Mouse (Mus musculus): Measurements from ENCODE around the gene Hoxb7.

Gene Hoxb7

GRCm38 (mm10) chr11:96285771-96286738 lies at the start of gene Hoxb7:
Gene Hoxb7 (plus strand): TSS chr11:96286623.
- peak; percentile 26 for DNase-seq (ENCODE audit: low read depth, low spot score)

DNA sequence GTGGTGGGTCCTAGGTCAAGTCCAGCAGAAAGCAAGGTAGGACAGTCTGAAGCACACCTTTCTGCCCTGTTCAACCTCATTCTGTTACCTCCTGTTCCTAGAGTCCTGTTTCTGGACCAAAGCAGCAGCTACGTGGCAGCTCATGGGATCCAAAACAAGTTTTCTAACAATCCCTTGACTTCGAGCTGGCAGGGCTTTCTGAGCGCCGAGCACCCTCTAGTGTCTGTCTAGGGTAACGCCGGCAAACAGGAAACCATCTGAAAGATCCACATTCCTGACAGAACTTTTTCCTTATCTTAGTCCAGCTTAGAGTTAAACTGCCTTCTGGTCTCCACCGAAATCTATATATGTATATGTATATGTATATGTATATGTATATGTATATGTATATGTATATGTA lies 46.2 kb upstream of the Hoxb7 start:
- peak; percentile 39 for DNase-seq (ENCODE audit: low read depth, low spot score)

DNA sequence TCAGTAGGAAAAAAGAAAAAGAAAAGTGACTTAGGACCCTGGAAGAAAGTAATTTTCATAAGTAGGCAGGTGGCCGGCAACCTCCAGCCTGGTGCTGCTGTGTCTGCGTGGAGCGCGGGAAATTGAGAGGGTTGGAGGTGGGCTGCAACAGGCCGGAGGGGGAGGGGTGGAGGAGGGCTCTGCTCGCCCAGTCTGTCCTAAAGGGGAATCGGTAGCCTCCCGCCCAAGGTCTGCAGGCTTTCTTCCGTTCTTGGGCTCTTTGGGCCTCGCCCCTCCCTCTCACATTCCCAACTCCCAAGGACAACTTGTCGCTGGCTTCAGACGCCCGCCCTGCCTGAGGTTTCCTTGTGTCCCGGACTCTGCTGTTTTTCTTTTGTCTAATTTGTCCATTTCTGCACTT lies 35.5 kb upstream of the Hoxb7 start:
- DNase-seq (ENCODE audit: low read depth, low spot score), result no peak

GRCm38 (mm10) chr11:96251480-96252031 lies 34.9 kb upstream of the Hoxb7 start:
- no peak for DNase-seq (ENCODE audit: low read depth, low spot score)

- DNase-seq (ENCODE audit: low read depth, low spot score), result no peak
These were observed 33.8 kb upstream of the Hoxb7 start for GRCm38 (mm10) chr11:96252541-96253120.

DNA sequence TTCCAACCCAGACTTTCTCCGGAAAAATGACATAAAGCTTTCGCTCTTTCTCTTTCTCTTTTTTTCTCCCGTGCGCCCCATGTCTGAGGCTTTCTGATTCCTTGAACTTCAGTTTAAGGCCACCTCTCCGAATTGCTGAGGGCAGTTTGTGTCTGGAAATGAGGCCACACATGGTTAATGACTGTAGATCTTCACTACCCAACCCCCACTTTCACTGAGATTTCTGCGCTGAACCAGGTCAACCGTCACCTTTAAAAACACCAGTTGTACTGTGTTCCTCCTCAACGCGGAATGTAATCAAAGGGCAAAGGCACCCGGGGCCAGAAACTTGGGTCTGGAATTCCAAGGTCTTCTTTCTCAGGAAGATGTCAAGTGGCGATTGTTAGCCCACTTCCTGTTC lies 32.2 kb upstream of the Hoxb7 start:
- DNase-seq (ENCODE audit: low read depth, low spot score), result no peak

DNA sequence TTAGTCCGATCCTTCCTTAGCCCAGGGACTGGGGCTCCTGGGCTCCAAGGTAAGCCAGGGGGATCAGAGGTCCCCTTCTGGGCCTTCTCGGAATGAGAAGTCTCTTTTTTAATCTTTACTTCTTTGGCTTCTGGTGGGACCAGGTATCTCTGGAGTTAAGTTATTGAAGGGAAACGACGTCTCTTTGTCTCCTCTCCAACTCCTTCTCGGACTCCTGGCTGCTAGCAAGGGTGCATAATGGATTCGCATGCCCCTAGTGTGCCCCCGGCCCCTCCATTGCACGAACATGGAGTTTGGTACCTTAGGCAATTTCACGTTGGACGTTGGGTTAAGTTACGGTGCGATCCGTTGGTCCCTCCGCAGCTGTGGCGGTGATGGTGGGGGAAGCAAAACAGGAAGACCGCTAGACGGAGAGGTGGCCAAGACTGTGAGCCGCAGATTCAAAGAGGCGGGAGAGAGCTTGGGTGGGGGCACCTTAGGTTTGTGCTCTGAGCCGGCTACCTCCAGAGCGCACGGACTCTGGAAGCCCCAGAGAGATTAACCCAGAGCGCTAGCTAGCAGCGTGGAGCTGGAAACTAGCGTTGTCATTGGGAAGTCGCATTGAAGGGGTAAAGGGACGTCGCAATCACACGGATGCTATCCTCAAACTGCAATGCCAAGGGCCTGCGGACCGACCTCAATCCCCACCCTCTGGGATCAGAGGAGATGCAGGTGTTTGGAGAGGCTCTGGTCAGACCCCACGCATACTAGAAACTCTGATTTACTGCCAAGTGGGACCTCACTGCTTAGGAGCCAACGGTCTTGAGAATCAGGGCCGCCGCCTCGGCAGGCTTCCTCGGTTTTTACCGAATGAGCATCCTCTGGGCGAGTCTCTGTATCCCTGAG lies 31.1 kb upstream of the Hoxb7 start:
- no peak for DNase-seq (ENCODE audit: low read depth, low spot score)

- DNase-seq (ENCODE audit: low read depth, low spot score), result no peak
These were observed 30.4 kb upstream of the Hoxb7 start for GRCm38 (mm10) chr11:96255996-96256445.

DNA sequence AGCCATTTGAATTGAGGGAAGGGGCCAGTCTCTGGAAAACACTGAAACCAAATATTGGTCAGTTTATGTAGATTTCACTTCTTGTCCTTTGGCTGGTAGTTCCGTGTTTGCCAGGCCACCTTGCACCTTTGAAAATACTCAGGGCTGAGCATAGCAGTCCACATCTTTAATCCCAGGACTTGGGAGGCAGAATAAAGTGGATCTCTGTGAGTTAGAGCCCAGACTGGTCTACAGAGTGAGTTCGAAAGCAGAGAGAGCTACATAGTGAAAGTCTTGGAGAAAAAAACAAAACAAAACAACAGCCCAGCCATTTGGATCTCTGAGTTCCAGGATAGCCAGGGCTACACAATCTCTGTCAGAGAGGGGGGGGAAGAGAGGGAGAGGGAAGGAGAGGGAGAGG lies 29.3 kb upstream of the Hoxb7 start:
- no peak for DNase-seq (ENCODE audit: low read depth, low spot score)

DNA sequence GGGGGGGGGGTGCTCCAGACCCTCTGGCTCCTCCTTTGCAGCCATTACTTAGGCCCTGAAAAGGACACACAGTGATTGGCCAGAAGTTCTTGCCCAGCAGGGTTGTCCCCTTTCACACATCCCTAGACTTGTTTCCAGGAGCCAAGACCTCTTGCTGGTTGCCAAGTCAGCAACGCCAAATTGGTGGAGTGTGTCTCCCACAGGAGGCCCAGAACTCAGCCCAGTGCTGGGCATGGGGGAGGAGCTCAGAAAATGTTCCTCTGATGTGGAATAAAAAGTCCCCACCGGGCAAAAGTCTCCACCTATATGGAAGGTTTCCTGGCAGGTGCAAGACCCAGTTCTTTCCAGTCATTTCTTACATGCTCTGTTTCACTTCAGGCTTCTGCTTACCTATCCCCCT lies 27.4 kb upstream of the Hoxb7 start:
- DNase-seq (ENCODE audit: low read depth, low spot score), result no peak

- DNase-seq (ENCODE audit: low read depth, low spot score), result no peak
These were observed 26.9 kb upstream of the Hoxb7 start for GRCm38 (mm10) chr11:96259511-96259910.

DNA sequence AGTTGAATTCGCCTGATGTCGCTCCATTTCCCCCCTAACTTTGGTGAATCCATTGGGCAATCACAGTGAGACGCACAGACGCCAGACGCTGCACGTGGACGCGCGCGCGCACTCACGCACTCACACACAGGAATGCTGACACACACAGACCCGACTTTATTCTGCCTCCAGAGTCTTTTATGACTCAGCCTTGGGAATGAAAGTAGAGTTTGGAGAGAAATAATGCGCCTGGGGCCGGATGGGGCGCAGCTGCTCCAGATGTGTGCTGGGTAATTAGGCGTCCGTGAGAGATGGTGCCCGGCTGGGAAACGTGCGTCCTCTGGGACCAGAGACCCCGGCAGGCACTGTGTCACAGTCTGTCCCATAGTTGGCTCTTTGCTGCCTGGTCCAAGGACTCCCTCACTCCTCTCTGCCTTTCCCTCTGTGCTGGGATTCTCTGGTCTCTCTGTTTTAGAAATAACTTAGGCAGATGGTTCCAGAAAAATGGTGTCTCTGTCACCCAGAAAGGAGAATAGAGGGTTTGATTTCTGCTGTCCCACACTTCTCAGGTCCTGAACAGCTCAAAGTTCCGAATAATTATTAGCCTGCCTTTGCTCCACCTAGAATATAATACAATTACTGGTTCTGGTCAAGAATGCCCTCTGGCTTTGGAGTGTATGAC lies 26.0 kb upstream of the Hoxb7 start:
- DNase-seq (ENCODE audit: low read depth, low spot score), result no peak

- DNase-seq (ENCODE audit: low read depth, low spot score), result peak; percentile 61
These were observed 25.0 kb upstream of the Hoxb7 start for GRCm38 (mm10) chr11:96261323-96261890.

DNA sequence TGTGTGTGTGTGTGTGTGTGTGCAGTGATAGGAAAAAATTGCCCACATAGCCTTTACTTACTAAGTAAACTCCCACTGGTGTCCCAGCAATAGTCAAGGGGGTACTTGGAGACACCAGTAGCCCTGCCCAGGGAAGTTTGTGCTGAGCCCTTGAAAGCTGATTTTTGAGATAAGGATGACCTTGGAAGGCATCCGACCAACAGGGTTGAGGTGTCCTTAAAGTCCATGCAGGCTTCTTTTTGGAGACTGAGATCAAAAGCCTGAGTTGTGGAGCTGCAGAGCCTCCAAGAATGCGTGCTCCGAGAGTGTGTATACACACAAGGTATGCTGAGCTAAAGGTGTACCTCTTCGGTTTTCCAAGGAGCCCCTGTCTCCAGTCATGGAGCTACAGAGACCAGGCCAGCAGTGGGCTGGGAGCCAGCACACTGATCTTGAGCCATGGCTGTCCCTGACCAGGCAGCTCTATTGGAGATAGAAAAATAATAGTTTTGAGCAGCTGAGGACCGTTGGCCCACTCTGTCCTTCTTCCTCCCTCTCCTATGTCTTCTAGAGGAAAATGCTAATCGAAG lies 24.1 kb upstream of the Hoxb7 start:
- DNase-seq (ENCODE audit: low read depth, low spot score), result no peak

DNA sequence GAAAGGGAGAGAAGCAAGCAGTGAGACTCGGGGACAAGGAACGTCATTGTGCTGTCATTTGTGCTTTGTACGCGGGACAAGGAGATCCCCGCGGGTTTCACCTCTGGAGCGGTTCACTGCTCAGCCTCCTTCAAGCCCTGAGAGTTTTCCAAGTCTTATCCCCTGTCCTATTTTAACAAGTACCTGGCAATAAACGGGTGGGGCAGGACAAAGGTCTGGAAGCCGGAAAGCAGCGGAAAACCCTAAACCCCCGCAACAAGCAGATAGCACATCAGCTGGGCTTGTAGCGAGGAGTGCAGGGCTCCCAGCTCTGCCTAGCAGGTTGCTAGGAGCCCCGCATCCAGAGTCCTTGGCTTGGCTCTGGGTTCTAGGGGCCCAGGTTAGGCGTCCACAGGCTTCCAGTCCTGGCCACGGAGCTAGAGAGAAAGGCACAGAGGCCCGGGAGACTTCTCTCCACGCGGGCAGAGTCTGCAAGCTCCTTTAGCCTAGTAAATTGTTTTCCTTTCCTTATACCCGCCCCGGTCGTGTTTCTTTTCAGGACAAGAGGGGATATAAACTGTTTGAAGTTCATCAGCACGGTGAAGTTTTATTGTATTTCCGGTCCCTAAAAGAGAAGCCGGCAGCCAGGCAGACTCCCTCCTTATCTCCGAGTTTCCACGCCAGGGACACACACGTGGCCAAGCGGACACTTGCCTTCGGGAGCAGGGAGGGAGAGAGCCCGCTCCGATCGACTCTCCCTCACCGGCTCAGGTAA lies 22.6 kb upstream of the Hoxb7 start:
- no peak for DNase-seq (ENCODE audit: low read depth, low spot score)

DNA sequence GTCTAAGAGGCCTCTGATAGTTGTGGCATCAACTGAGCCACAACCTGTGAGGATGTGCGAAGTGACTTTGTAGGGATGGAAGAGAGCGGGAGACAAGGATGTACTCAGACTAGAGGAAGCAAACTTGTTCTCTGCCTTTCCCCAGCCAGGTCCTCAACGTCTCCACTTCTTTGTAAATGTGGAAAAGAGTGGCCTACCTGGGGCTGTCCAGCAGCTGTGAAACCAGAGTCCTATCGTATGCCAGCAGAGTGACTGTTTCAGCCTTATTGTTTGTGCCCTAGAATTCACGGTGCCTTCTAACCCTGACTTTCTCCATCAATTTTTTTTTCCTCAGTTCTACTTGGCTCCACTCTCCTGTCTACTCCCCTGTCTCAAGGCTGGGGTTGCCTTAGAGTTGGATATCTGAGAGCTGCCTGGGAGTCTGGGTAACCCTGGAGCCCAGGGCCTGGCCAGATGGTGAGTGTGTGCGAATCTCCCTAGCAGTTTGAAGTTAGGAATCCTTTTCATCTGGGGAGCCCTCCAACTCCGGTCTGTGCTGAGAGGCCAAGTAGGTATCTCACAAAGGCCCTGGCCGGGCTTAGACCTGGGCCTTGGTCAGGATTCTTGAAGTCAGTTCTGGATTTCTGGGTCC lies 21.9 kb upstream of the Hoxb7 start:
- no peak for DNase-seq (ENCODE audit: low read depth, low spot score)

DNA sequence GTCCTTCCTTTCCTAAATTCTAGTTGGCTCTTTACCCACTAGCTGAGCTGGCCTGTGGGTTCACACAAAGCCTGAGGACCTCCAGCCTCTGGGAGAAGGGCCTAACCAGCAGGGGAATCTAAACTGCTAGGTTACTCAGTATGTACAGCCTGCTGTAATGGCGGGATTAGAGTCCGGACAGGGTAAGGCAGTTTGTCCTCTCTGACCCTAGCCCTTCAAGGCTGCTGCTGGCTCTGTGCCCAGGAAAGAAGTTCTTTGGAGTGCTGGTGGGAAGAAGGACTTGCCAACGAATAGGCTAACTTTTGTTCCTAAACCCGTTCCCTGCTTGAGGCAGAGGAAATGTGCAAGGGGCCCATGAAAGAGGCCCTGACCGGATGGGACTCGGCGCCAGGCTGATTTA lies 20.5 kb upstream of the Hoxb7 start:
- no peak for DNase-seq (ENCODE audit: low read depth, low spot score)

DNA sequence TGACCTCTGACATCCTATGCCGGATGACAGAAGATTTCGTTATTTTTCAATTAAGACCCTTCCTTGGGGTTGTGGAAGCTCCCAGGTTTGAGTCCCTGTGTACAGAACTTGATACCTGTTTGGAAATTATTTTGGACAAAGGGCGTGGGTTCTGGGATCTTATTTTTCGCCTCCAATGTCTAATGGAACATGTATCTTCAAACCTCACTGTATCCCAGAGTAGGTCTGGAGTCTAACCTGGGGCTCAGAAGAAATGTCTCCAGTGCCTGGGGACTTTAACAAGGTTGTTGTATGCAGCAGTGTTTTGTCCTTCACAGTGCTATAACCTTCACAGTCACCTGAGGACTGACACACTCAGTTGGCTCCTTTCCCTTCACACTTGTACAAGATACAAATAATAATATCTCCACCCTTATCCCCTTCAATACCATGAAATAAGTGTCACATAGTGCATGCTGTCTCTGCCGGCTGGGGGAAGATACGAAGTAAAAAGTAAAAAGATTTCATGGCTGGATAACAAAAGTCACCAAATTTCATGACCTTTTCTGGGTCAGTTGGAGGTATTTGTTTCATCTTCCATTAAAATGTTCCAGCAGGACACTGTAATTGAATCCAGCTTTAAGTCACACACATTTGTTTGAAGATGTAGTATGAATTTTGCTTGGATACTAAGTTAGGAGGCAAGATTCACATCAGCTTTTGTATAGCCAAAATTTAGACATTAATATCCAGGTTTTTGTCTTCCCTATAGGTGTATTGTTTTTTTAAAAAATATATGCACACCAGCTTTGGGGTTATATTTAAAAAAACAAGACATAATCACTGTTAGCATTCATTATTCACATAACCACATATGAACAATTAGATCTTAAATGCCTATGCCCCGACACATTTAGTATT lies 19.2 kb upstream of the Hoxb7 start:
- DNase-seq (ENCODE audit: low read depth, low spot score), result no peak

Data from A20 (cell line).